Mouse (Mus musculus): ENCODE measurements at regions not wholly inside any gene's neighbourhood (a gene's known extent, or its start where the extent isn't known, plus 50 kb on each side); places are given as distances from the start of the nearest gene placed in this dataset.

- TF ChIP-seq CTCF (IDR thresholded peaks at IDR 0.05; ENCODE audit: extremely low read depth, insufficient read depth, low read length), result no peak
- no peak for TF ChIP-seq POLR2A (IDR thresholded peaks at IDR 0.05; ENCODE audit: extremely low read depth, insufficient read depth, low read length)
Observed at GRCm38 (mm10) chr13:4939849-4940248, 330.9 kb upstream of the Akr1e1 start.
